In the genomic region with DNA sequence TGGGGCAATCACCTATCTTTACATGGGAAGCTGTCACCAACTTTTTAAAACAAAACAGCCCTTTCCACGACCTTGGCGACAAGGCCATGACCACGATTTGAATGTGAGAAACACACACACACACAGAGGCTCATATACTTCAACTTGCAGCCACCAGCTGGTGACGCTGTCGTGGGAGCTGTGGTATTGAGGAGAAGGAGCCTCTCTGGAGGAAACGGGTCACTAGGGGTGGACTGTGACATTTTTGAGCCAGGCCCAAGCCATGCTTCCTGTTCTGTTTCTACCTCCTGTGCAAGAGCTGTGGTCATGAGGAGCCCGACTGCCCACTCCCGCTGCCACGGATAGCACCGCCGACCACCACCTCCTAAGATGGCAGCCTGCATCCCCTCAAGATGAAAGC, we compare ENCODE assay signal across 9 mouse cellular contexts. TPM values are rescaled to one million over a fixed set of nuclear protein-coding genes. Genes with fewer than 3 reads are reported as not detected.
DNase-seq lines count a peak whose midpoint lies in the region; ATAC-seq and TF ChIP-seq lines count a peak whose summit lies in the region.
"Had no signal": no experiment of that assay in that cellular context is flagged by ENCODE, and none has a peak within 500 bp of the region (broad histone marks: within the 10 kb centered on the region; RNA-seq: fewer than 3 reads in every experiment).

No protein-coding gene starts in this region.

- no peak overlapping the region for H3K4me2 ChIP-seq in kidney, postnatal 0 days (ENCODE audit: low read length)
- H3K4me2 ChIP-seq: limb, embryonic 13.5 days had no signal

- peak; percentile 76 for ATAC-seq in granulocyte monocyte progenitor cell, adult 5-6 weeks (replicated peaks; ENCODE audit: poor library complexity, severe bottlenecking)
- ATAC-seq in kidney, postnatal 0 days (replicated peaks; ENCODE audit: low FRiP score, low read depth), result no peak
- ATAC-seq in neutrophil, adult 5-6 weeks (ENCODE audit: extremely low read depth, insufficient number of reproducible peaks, low FRiP score, poor library complexity, severe bottlenecking), result peak; percentile 74
- no peak for ATAC-seq in erythroblast, adult 5-6 weeks (replicated peaks; ENCODE audit: low FRiP score, poor library complexity, severe bottlenecking)

- H3K27me3 ChIP-seq in liver, adult 2 months (ENCODE audit: control insufficient read depth, insufficient read depth, low read length), result no peaks in the 10 kb centered on the region
- no peaks in the 10 kb centered on the region for H3K27me3 ChIP-seq in kidney, postnatal 0 days (ENCODE audit: insufficient read depth, low read length)
- H3K27me3 ChIP-seq: limb, embryonic 13.5 days had no signal

- 68% methylated on average over 11 of the region's 11 CpGs for WGBS in liver, adult 2 months
- WGBS in kidney, postnatal 0 days, result 73% methylated on average over 11 of the region's 11 CpGs

- no peak overlapping the region for H3K27ac ChIP-seq in liver, adult 2 months (replicated peaks; ENCODE audit: insufficient read depth, low read depth, low read length)
- peak overlapping the region; percentile 31 for H3K27ac ChIP-seq in kidney, postnatal 0 days

- TF ChIP-seq POLR2A in liver, adult 2 months (IDR thresholded peaks at IDR 0.05; ENCODE audit: extremely low read depth, insufficient read depth, low read length), result no peak

- H3K9ac ChIP-seq in liver, adult 2 months (ENCODE audit: low read depth, low read length), result no peak overlapping the region
- no peak overlapping the region for H3K9ac ChIP-seq in kidney, postnatal 0 days (ENCODE audit: low read depth, low read length)
- H3K9ac ChIP-seq: limb, embryonic 13.5 days had no signal

- H3K79me2 ChIP-seq in liver, adult 2 months (ENCODE audit: control insufficient read depth, insufficient read depth, low read length), result peaks cover 61% of the 10 kb centered on the region

- TF ChIP-seq CTCF in liver, adult 2 months (IDR thresholded peaks at IDR 0.05; ENCODE audit: low read depth, low read length), result peak; percentile 48
- TF ChIP-seq CTCF in kidney, postnatal 0 days (IDR thresholded peaks at IDR 0.05; ENCODE audit: low read depth), result peak; percentile 44

- no peak overlapping the region for H3K4me3 ChIP-seq in liver, adult 2 months (ENCODE audit: insufficient read depth, low read depth, low read length)
- no peak overlapping the region for H3K4me3 ChIP-seq in kidney, postnatal 0 days (replicated peaks; ENCODE audit: low read depth, low read length)
- H3K4me3 ChIP-seq: limb, embryonic 13.5 days had no signal

- no peaks in the 10 kb centered on the region for H3K9me3 ChIP-seq in kidney, postnatal 0 days (replicated peaks; ENCODE audit: low read length)
- H3K9me3 ChIP-seq: limb, embryonic 13.5 days had no signal

- peaks cover 27% of the 10 kb centered on the region for H3K4me1 ChIP-seq in liver, adult 2 months (ENCODE audit: control insufficient read depth, insufficient read depth, low read length)
- peaks cover 36% of the 10 kb centered on the region for H3K4me1 ChIP-seq in kidney, postnatal 0 days (replicated peaks; ENCODE audit: insufficient read depth, low read length)

- peaks cover 11% of the 10 kb centered on the region; the same call in 1 of the 2 replicates for H3K36me3 ChIP-seq in liver, adult 2 months (ENCODE audit: control insufficient read depth, insufficient read depth, low read length)
- H3K36me3 ChIP-seq in kidney, postnatal 0 days (ENCODE audit: insufficient read depth, low read length), result peaks cover 32% of the 10 kb centered on the region

- DNase-seq in liver, adult 2 months (ENCODE audit: extremely low read depth, low read depth, low spot score), result no peak
- DNase-seq in liver, result no peak
- peak; percentile 35 for DNase-seq in kidney, postnatal 0 days (ENCODE audit: low spot score)
- no peak for DNase-seq in frontal cortex, postnatal 25 days (ENCODE audit: low spot score in 2 of 2)
- no peak for DNase-seq in gastrocnemius, postnatal 4 days (ENCODE audit: low spot score in 2 of 2)

RNA-seq across cellular contexts. Expression of a gene that starts 46.4 kb away (rescaled TPM):
- 10.0 and 10.8 TPM in 2 replicates for total RNA-seq in liver, adult 2 months (2014; rRNA removed)
- polyA plus RNA-seq in liver, adult 2 months (2012; rRNA removed), result 6.4 and 7.8 TPM in 2 replicates
- 53.0 and 58.3 TPM in 2 replicates for total RNA-seq in granulocyte monocyte progenitor cell, adult 5-6 weeks (2014; fragmentation: Nextera tagmentation)
- total RNA-seq in granulocyte monocyte progenitor cell, adult 5-6 weeks (2017), result 32.2 and 33.7 TPM in 2 replicates
- polyA plus RNA-seq in kidney, postnatal 0 days (2015; fragmentation: Nextera tagmentation; extraction: Ambion mirVana), result 39.6 and 41.7 TPM in 2 replicates
- 56.9 and 60.5 TPM in 2 replicates for total RNA-seq in neutrophil, adult 5-6 weeks (2017)
- 60.1 and 81.1 TPM in 2 replicates for total RNA-seq in erythroblast, adult 5-6 weeks (2015; ENCODE audit: low replicate concordance)
- total RNA-seq in erythroblast, adult 5-6 weeks (2017; ENCODE audit: low replicate concordance), result 83.9 and 95.3 TPM in 2 replicates
- 10 to 100 TPM; 39.0 to 39.6 TPM for total RNA-seq in gastrocnemius, postnatal 4 days (2021)

Comparison
In these comparisons a context has a peak if more than half of its experiments do, and no peak if none do; other contexts are left out.
1. ATAC-seq: peak in granulocyte monocyte progenitor cell, adult 5-6 weeks (single experiment) and neutrophil, adult 5-6 weeks (single experiment); none in kidney, postnatal 0 days (single experiment) and erythroblast, adult 5-6 weeks (single experiment).